Mouse (Mus musculus): Measurements from ENCODE around the gene Slc47a1. TPM values are rescaled to one million over a fixed set of nuclear protein-coding genes. Genes with fewer than 3 reads are reported as not detected.
"Not testable (repeated sequence)": the region's sequence is repeated elsewhere in the genome, so short reads cannot be mapped to it uniquely, and the experiment has no call there.

Gene Slc47a1
- polyA plus RNA-seq, 1 experiment from 2014 or later: 0.46 TPM

DNA sequence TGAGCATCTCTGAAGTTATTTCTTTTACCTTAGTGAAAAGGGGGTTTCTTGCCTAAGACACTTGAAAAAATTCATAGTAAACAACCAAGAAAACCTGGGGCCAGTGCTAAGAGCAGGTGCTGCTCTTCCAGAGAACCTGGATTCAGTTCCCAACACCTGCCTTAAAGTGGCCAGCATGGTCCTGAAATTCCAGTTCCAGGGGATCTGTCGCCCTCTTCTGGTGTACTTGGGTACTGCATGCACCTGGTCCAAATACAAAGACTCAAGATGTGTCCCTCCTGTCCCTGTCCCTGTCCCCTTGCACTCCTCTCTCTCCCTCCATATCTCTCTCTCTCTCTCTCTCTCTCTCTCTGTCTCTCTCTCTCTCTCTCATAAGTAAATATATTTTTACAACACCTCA is 32.0 kb upstream of the Slc47a1 start:
- Histone ChIP-seq H3K4me1 (ENCODE audit: control insufficient read depth, insufficient read depth, low read length) (peaks cover 5% of the 10 kb centered on the region), H3K27ac (ENCODE audit: low read length) (no peak overlapping the region), H3K9me3 (replicated peaks; ENCODE audit: control insufficient read depth, low read length, poor library complexity, severe bottlenecking) (no peaks in the 10 kb centered on the region; the same call in 1 of the 2 replicates), H3K36me3 (ENCODE audit: control insufficient read depth, insufficient read depth, low read length) (no peaks in the 10 kb centered on the region), H3K4me3 (ENCODE audit: low read depth, low read length) (no peak overlapping the region), H3K27me3 (ENCODE audit: control insufficient read depth, insufficient read depth, low read depth, low read length) (no peaks in the 10 kb centered on the region), H3K9ac (ENCODE audit: low read depth, low read length) (no peak overlapping the region), H3K4me2 (ENCODE audit: low read length) (0 out of 2 replicates have a peak overlapping the region, but pooled peaks have one; percentile 8)
- no peak for ATAC-seq
- 0% methylated on average over 1 of the region's 1 CpGs for WGBS

DNA sequence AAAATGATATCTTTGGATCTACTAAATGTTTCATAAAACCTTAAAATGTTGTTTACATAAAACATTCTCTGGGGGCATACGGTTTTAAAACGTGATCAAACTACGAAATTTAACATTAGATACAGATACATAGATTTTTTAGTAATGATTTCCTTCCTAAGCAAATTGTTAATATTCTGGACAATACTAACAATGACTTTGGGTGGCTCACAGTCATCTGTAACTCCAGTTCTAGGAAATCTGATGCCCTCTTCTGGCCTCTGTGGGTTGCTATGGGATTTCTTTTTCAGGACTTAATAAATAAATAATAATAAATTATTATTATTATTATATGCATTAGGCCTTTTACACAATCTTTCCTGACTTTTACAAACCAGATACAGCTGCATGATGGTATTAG is 30.9 kb upstream of the Slc47a1 start:
- H3K27me3 ChIP-seq (ENCODE audit: control insufficient read depth, insufficient read depth, low read depth, low read length): no peaks in the 10 kb centered on the region
- peaks cover 5% of the 10 kb centered on the region for H3K4me1 ChIP-seq (ENCODE audit: control insufficient read depth, insufficient read depth, low read length)
- no peak overlapping the region; the same call in 1 of the 2 replicates for H3K27ac ChIP-seq (ENCODE audit: low read length)
- peak overlapping the region; percentile 43; the same call in 1 of the 2 replicates for H3K4me2 ChIP-seq (ENCODE audit: low read length)
- H3K4me3 ChIP-seq (ENCODE audit: low read depth, low read length): peak overlapping the region; percentile 74
- no peak overlapping the region; the same call in 1 of the 2 replicates for H3K9ac ChIP-seq (ENCODE audit: low read depth, low read length)
- no peaks in the 10 kb centered on the region for H3K36me3 ChIP-seq (ENCODE audit: control insufficient read depth, insufficient read depth, low read length)
- 18% methylated on average over 3 of the region's 3 CpGs for WGBS
- H3K9me3 ChIP-seq (replicated peaks; ENCODE audit: control insufficient read depth, low read length, poor library complexity, severe bottlenecking): no peaks in the 10 kb centered on the region
- ATAC-seq: no peak

DNA sequence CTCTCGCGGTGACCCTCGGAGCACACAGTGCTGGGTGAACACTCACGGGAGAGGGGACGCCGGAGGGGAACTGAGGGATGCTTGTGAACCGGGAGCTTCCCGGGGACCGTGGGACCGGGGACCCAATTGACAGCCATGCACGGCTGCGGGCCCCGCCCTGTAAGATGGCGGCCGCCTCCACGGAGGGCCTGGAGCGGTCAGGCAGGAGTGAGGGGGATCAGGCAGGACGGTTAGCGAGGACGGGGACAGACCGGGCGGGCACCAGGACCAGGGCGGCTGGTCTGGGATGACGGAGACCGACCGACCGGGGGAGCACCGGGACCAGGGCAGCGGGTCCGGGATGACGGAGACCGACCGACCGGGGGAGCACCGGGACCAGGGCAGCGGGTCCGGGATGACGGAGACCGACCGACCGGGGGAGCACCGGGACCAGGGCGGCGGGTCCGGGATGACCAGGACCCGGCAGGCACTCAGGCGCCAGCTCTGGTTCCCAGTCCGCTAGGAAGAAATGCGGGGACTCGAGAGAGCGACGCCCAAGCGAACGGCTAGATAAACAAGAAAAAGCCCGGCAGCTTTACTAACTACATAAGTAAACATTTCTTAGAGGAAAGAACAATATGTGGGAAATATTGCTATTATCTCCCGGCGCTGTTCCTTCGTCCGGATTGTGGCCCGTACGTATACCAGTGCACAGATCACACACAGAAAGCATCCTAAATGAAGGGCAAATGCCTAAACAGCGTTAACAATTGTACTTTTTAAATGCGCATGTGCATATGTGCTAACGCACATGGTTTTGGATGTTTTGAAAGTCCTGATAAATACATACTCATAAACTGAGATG is 30.3 kb upstream of the Slc47a1 start:
- peak overlapping the region; percentile 100 for H3K27ac ChIP-seq (ENCODE audit: low read length)
- peak overlapping the region; percentile 96 for H3K9ac ChIP-seq (ENCODE audit: low read depth, low read length)
- ATAC-seq: peak; percentile 94
- peaks cover 5% of the 10 kb centered on the region for H3K4me1 ChIP-seq (ENCODE audit: control insufficient read depth, insufficient read depth, low read length)
- no peaks in the 10 kb centered on the region for H3K27me3 ChIP-seq (ENCODE audit: control insufficient read depth, insufficient read depth, low read depth, low read length)
- H3K9me3 ChIP-seq (replicated peaks; ENCODE audit: control insufficient read depth, low read length, poor library complexity, severe bottlenecking): no peaks in the 10 kb centered on the region
- WGBS: under 1% methylated on average over 64 of the region's 64 CpGs
- peak overlapping the region; percentile 74 for H3K4me3 ChIP-seq (ENCODE audit: low read depth, low read length)
- H3K36me3 ChIP-seq (ENCODE audit: control insufficient read depth, insufficient read depth, low read length): no peaks in the 10 kb centered on the region
- H3K4me2 ChIP-seq (ENCODE audit: low read length): peak overlapping the region; percentile 43

DNA sequence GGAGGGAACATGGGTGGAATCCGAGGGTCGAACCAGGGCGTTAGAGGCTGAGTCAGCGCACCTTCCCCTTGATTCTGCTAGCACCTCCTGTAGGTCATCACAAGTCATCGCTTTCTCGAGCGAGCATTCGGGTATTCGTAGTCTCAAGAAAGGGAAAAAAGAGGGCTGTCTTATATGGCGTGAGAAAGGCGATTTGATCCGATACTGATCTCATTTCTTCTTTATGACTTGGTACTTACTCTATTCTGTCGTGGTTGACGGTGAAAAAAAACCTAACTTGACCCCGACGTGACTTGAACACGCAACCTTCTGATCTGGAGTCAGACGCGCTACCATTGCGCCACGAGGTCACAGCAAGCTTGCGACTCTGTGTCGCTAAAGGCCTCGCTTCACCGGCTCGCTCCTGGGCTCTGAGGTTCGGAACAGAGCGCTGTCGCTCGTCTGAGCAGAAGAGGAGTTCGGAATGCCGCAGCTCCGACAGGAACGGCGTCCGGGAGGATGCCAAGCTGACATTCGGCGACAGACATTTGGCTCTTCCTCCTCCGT is 29.6 kb upstream of the Slc47a1 start:
- ATAC-seq: peak; percentile 89
- peak overlapping the region; percentile 100 for H3K27ac ChIP-seq (ENCODE audit: low read length)
- H3K27me3 ChIP-seq (ENCODE audit: control insufficient read depth, insufficient read depth, low read depth, low read length): no peaks in the 10 kb centered on the region

DNA sequence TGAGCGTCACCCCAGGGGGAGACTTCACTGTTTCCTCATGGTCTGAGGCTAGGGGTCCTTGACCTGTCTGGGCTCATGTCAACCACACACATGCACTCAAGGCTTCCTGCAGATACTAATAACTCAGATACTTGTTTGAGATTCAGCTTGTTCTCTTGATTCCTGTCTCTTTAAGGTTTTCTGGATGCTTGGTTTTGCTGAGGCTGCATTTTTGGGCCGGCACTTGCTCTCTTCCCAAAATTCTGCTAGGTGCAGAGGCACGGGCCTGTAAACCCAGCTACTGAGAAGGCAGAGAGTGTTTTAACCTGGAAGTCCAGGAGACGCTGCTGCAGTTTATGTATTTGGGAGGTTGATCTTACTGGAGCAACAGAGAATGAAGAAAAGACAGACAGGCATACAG is 23.6 kb upstream of the Slc47a1 start:
- no peak overlapping the region for H3K27ac ChIP-seq (ENCODE audit: low read length)
- no peak overlapping the region for H3K9ac ChIP-seq (ENCODE audit: low read depth, low read length)
- H3K4me1 ChIP-seq (ENCODE audit: control insufficient read depth, insufficient read depth, low read length): no peaks in the 10 kb centered on the region
- WGBS: 94% methylated on average over 4 of the region's 4 CpGs
- no peak overlapping the region for H3K4me2 ChIP-seq (ENCODE audit: low read length)
- H3K27me3 ChIP-seq (ENCODE audit: control insufficient read depth, insufficient read depth, low read depth, low read length): no peaks in the 10 kb centered on the region
- no peaks in the 10 kb centered on the region for H3K36me3 ChIP-seq (ENCODE audit: control insufficient read depth, insufficient read depth, low read length)
- no peak for ATAC-seq
- no peaks in the 10 kb centered on the region for H3K9me3 ChIP-seq (replicated peaks; ENCODE audit: control insufficient read depth, low read length, poor library complexity, severe bottlenecking)
- no peak overlapping the region for H3K4me3 ChIP-seq (ENCODE audit: low read depth, low read length)

More for the DNA sequence above, 29.6 kb upstream of the Slc47a1 start:
- Histone ChIP-seq H3K4me1 (ENCODE audit: control insufficient read depth, insufficient read depth, low read length) (peaks cover 5% of the 10 kb centered on the region), H3K4me2 (ENCODE audit: low read length) (peak overlapping the region; percentile 42), H3K9ac (ENCODE audit: low read depth, low read length) (peak overlapping the region; percentile 96), H3K36me3 (ENCODE audit: control insufficient read depth, insufficient read depth, low read length) (no peaks in the 10 kb centered on the region), H3K4me3 (ENCODE audit: low read depth, low read length) (peak overlapping the region; percentile 74), H3K9me3 (replicated peaks; ENCODE audit: control insufficient read depth, low read length, poor library complexity, severe bottlenecking) (no peaks in the 10 kb centered on the region)
- WGBS: under 1% methylated on average over 39 of the region's 39 CpGs

DNA sequence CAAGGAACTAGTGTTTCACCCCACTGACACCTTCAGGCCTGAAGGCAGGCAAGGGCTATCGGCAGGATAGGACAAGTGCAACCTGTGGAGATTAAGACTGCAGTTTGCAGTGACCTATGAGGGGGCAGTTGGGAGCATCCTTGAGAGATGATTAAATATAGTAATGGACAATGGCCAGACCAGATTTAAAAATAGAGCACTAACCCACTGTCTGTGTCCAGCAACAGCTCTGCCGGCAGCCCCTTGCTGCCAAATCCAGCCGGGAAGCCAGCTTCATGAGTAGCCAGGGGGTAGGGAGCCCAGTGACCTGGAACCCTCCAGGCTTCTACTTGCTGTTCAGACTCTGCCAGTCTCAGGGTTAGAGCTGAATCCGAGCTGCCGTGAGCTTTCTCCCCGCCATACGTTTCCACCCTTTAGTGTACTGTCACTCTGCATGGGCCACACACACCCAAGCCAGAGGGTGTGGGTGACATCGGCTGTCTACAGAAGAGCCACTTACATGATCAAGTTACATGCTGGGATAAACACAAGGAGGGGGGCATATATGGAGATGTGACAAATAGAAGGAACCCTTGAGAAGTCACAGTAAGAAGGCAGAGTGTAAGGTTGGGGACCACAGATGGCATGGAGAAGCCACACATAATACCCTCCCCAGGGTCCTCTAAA is 22.7 kb upstream of the Slc47a1 start:
- no peaks in the 10 kb centered on the region for H3K27me3 ChIP-seq (ENCODE audit: control insufficient read depth, insufficient read depth, low read depth, low read length)
- no peak overlapping the region for H3K9ac ChIP-seq (ENCODE audit: low read depth, low read length)
- 87% methylated on average over 8 of the region's 8 CpGs for WGBS
- H3K9me3 ChIP-seq (replicated peaks; ENCODE audit: control insufficient read depth, low read length, poor library complexity, severe bottlenecking): no peaks in the 10 kb centered on the region
- no peak overlapping the region for H3K4me3 ChIP-seq (ENCODE audit: low read depth, low read length)
- no peak for ATAC-seq
- H3K4me2 ChIP-seq (ENCODE audit: low read length): no peak overlapping the region
- no peaks in the 10 kb centered on the region for H3K4me1 ChIP-seq (ENCODE audit: control insufficient read depth, insufficient read depth, low read length)
- H3K27ac ChIP-seq (ENCODE audit: low read length): no peak overlapping the region
- no peaks in the 10 kb centered on the region for H3K36me3 ChIP-seq (ENCODE audit: control insufficient read depth, insufficient read depth, low read length)

DNA sequence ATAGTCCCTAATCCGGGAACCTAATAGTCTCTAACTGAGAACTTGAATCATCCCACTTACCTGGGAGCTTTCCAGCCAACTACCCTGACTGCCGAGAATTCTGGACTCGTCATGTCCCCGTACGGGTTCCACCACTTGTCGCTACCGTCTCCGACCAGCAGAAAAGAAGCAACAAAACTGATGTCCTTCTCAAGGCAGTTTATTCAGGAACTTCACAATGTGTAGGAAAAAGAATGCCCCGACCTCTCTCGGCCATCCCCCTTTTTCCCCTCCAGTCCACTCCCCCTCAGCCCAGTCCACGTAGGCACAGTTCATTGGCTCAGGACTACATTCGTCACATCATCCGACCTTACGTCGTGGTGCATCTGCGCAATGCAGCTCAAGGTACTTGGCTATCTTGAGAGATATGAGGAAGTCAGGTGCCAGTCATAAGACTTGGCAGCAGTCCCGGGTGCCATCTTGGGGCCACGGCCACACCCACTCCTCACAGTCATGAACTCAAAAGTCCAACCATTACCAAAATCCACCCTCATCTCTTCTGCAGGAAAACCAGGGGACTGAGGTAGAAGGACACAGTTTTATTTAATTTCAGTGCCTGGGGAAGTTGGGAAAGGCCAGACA is 19.4 kb upstream of the Slc47a1 start:
- not testable (repeated sequence) for ATAC-seq; H3K36me3 ChIP-seq (ENCODE audit: control insufficient read depth, insufficient read depth, low read length)
- 96% methylated on average over 16 of the region's 18 CpGs for WGBS

DNA sequence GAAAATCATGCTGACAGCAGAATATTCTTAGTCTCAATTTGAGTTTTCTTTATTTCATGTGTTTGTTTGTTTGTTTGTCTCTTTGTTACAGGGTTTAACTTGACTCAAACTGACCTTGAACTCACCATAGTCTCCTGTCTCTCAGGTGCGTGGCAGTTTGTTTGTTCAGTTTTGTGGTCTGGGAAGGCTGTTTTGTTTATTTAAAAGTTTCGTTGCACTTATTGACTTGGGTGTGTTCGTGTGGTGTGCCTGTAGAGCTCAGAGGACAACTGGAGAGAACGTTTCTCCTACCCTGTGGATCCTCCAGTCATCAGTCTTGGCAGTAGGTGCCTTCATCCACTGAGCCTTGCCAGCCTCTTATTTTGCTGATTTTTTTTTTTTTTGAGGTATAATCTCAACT is 10.8 kb upstream of the Slc47a1 start:
- Histone ChIP-seq H3K4me1 (ENCODE audit: control insufficient read depth, insufficient read depth, low read length) (no peaks in the 10 kb centered on the region), H3K27ac (ENCODE audit: low read length) (no peak overlapping the region), H3K9me3 (replicated peaks; ENCODE audit: control insufficient read depth, low read length, poor library complexity, severe bottlenecking) (no peaks in the 10 kb centered on the region), H3K36me3 (ENCODE audit: control insufficient read depth, insufficient read depth, low read length) (no peaks in the 10 kb centered on the region), H3K27me3 (ENCODE audit: control insufficient read depth, insufficient read depth, low read depth, low read length) (no peaks in the 10 kb centered on the region), H3K4me2 (ENCODE audit: low read length) (no peak overlapping the region), H3K4me3 (ENCODE audit: low read depth, low read length) (no peak overlapping the region), H3K9ac (ENCODE audit: low read depth, low read length) (no peak overlapping the region)
- 85% methylated on average over 4 of the region's 4 CpGs for WGBS
- no peak for ATAC-seq

More for the DNA sequence above, 19.4 kb upstream of the Slc47a1 start:
- H3K27me3 ChIP-seq (ENCODE audit: control insufficient read depth, insufficient read depth, low read depth, low read length); H3K9me3 ChIP-seq (replicated peaks; ENCODE audit: control insufficient read depth, low read length, poor library complexity, severe bottlenecking); H3K4me1 ChIP-seq (ENCODE audit: control insufficient read depth, insufficient read depth, low read length); H3K4me2 ChIP-seq (ENCODE audit: low read length); H3K9ac ChIP-seq (ENCODE audit: low read depth, low read length); H3K27ac ChIP-seq (ENCODE audit: low read length); H3K4me3 ChIP-seq (ENCODE audit: low read depth, low read length): not testable (repeated sequence)

Data from midbrain, embryonic 16.5 days (tissue).